Mouse (Mus musculus) forelimb bud, embryonic 11.5 days (tissue): ENCODE results near the gene Ttll9.

Experiments used
- DNase-seq: peaks from one replicate; pipeline ENCODE4 v3.0.0-alpha.2; 2012; ENCODE audit warnings: low read depth, low spot score

Gene Ttll9

DNA sequence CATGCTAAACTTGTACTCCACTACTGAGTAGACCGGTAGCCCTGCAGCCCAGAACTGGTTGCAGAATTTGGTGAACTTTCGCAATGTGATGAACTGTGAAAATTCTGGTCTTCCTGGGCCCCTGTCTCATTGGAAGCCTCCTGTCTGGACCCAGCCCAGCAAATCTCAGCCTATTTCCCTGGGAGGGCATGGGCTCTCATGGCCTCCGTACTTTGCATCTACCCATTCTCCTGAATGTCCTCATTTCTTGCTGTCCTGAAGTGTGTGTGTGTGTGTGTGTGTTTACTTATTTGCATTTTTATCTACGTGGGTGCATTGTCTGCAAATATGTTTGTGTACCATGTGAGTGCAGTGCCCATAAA, 87.7 kb downstream of the Ttll9 start:
- no peak for DNase-seq

GRCm38 (mm10) chr2:153051095-153051494, 88.8 kb downstream of the Ttll9 start:
- DNase-seq, result no peak

- no peak for DNase-seq
Observed at GRCm38 (mm10) chr2:153051537-153051936, 89.3 kb downstream of the Ttll9 start.

DNA sequence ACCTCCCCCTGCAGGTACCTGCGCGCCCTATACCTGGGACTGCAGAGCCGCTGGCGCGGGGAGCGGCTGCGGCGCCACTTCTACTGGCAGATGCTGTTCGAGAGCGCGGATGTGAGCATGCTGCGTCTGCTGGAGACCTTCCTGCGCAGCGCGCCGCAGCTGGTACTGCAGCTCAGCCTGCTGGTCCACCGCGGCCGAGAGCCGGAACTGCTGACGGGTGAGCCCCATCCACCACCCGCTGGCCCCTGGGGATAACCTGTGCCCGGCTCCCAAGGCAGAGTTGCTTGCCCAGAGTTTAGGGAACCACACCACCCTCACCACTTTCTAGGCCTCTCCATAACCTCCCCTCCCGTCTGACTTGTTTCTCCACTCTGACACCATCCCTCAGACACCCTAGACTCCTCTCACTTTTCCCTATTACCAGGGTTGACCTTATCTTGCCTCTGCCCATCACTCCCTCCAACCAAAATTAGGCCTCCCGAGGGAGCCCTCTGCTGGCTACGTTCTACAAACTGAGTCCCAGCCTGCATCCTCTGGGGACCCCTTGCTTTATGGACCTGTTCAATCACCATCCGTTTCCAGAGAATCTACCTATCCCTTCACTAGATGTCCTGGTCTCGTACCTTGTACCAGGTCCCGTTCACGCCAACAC, 90.5 kb downstream of the Ttll9 start:
- DNase-seq, result no peak

DNA sequence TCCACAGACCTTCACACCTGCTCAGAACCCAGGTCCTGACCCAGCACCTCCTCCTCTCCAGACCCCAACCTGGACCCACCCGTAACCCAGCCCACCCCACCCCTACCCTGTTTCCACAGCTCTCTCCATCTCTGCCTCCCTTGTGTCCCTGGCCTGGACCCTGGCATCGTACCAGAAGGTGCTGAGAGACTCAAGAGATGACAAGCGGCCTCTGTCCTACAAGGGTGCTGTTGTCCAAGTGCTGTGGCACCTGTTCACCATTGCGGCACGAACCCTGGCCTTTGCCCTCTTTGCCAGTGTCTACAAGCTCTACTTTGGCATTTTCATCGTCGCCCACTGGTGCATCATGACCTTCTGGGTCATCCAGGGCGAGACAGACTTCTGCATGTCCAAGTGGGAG, 91.6 kb downstream of the Ttll9 start:
- no peak for DNase-seq

DNA sequence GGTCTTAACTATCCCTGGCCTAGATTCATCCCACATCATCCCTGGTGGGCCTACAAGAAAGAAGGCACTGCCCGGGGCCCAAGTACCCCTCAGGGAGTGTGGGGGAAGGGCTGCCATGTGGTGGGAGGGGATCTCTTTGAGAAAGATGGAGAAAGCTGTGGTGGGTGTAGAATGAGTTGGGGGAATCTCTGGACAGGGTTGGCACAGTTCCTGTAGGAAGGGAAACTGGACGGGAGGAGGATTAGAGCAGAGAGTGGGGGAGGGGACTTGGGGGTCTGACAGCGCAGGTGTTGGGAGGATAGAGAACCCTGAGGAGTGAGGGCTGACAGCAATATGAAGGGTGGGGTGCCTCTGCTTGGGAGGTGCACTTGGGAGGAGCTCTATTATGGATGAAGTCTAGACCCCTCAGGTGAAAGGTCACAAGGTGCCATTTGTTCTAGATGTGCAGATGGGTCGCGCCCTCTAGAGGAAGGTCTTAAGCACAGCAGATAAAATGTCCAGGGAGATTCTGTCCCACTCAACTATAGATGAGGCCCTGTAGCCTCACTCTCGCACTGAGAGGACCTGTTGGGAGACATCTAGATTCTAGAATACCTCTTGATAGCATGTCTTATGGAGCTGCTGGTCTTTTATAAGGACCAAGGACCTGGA, 93.1 kb downstream of the Ttll9 start:
- DNase-seq, result no peak
